Mouse (Mus musculus): ENCODE measurements at regions not wholly inside any gene's neighbourhood (a gene's known extent, or its start where the extent isn't known, plus 50 kb on each side); places are given as distances from the start of the nearest gene placed in this dataset.
A peak's percentile ranks its signal among the peaks of the same experiment; 100 is the strongest.

DNA sequence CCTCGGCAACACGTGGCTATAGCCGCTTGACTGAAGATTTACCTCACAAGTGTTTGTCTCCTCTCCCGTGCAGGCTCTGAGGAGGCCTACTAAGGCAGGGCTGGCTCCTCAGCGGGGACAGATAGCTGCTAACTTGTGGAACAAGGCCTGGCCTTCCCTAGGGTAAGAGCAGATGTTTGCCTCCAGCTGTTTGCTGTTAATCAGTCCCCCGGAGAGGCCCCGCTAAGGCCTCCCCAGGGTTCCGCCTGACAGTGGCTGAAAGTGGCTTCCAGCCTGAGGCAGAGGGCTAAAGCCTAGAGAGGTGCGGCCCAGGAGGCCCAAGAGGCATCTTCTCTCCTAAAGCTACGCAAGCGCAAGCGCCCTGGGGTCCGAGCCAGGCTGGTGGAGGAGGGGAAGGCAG lies 52.1 kb upstream of the Dlx4 start:
- DNase-seq (ENCODE audit: low spot score), result no peak

DNA sequence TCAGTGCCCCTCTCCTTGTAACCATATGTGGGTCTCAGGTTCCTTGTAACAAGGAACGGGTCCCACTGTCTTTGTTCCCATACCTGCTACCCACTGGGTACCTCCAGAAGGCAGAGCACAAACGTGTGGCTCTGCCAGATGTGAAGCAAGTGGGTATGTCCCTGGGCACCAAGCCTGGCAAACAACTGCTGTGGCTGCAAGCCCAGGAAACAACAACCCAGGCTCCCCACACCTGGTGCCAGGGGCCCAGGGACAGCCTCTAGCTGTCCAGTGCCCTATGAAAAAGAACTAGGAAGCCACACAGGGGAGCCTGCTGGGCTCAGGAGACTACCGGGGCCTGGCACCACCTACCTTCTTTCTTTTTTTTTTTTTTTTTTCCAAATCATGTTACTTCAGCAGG lies 54.9 kb upstream of the Dlx4 start:
- DNase-seq (ENCODE audit: low spot score), result no peak

DNA sequence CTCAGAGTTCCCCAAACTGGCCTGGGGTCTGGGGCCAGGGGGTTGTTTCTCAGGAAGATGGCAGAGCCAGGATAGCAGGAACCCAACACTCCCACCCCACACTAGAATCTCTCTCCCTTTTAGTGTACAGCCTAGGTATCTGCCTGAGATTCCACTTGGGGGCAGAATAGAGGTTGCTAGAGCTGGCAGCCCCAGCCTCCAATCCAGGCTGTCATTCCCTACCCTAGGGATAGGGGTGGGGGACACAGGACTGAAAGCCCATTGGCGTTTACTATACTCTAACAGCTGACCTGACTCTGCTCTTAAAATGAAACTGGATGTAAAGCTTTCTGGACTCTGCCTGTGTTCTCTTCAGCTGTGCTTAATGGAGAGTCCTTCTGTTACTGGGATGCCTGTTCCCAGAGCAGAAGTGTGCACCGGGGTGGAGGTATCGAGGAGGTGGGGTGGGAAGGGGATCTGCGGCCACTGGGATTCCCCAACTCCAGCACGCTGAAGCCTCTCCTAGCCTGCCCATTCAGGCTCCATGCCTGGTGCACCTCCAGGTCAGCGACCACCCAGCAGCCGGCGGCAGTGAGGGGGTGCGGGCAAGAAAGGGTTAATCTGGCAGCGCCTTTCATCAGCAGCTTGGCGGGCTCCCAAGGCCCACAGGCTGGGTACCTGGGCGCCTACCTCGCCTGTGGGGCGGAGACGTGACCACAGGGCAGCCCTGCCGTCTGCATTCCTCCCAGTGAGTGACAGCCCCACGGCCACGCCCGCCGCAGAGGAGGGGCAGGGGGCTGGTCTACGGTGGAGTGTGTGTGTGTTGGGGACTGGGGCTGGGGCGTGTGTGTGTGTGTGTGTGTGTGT lies 50.9 kb upstream of the Tac4 start:
- DNase-seq (ENCODE audit: low spot score), result peak; percentile 31

DNA sequence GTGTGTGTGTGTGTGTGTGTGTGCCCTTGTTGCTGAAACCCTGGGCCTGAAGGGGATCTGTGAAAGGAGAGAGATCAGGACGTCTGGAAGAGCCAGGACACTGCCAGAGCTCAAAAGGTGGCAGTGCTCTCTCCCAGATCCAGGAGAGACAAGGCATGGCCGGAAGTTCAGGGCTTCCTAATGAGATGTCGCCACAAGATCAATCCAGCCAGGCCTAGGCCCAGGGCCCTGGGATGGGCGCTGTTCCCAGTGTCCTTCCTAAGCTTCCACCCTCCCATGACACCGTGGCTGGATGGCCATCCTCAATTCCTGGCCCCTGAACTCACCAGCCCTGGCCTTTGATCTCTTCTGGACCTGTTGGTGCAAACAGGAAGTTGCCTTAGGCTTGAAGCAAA lies 50.3 kb upstream of the Tac4 start:
- no peak for DNase-seq (ENCODE audit: low spot score)

All from ovary, postnatal 36 days (tissue).